Mouse (Mus musculus) CH12.LX (cell line): ENCODE measurements around the gene Xylt1. TPM values are rescaled to one million over a fixed set of nuclear protein-coding genes. Genes with fewer than 3 reads are reported as not detected.

Experiments
- DNase-seq: peaks from one replicate; pipeline ENCODE4 v3.0.0-alpha.2; 2013; ENCODE audit errors: extremely low read depth
- H3K27ac ChIP-seq: 2 replicates; pipeline ENCODE4 v1.5.1; 2012; ENCODE audit warnings: low read depth, mild to moderate bottlenecking, control low read depth, moderate library complexity; ENCODE audit not compliant: insufficient read depth
- H3K27me3 ChIP-seq: replicated peaks from 2 replicates; pipeline ENCODE3; 2012; ENCODE audit warnings: inconsistent platforms
- H3K36me3 ChIP-seq, 2 experiments: replicated peaks in 1 of 2; 2 replicates each; pipeline versions ENCODE3 to v1.6.1; 2012; ENCODE audit warnings: inconsistent platforms in 1 of 2, low read length in 1 of 2, mild to moderate bottlenecking in 1 of 2, mixed read lengths in 1 of 2, moderate library complexity in 1 of 2; ENCODE audit not compliant: control insufficient read depth in 1 of 2, insufficient read depth in 1 of 2
- H3K4me1 ChIP-seq, 2 experiments: 2 replicates each; pipeline ENCODE4 v1.6.1; 2012; ENCODE audit warnings: inconsistent platforms in 1 of 2, moderate library complexity in 1 of 2; ENCODE audit not compliant: insufficient read depth in 2 of 2, control insufficient read depth in 1 of 2
- H3K4me2 ChIP-seq: 2 replicates; pipeline ENCODE4 v1.6.1; 2012; ENCODE audit warnings: low read depth, mild to moderate bottlenecking, control low read depth; ENCODE audit not compliant: poor library complexity, insufficient read depth, severe bottlenecking
- H3K4me3 ChIP-seq, 3 experiments: fragments of 150-350 bp in 1 of 3; sonication (generic) in 1 of 3; replicated peaks in 1 of 3; 2 replicates each; pipeline versions ENCODE3 to v1.5.1; 2011 to 2012; ENCODE audit warnings: low read depth in 2 of 3, low read length in 2 of 3, mild to moderate bottlenecking in 2 of 3, moderate library complexity in 2 of 3, control low read depth in 1 of 3, improper control_type of control experiment in 1 of 3, inconsistent platforms in 1 of 3, mixed read lengths in 1 of 3; ENCODE audit not compliant: poor library complexity in 1 of 3
- H3K79me2 ChIP-seq: replicated peaks from 2 replicates; pipeline ENCODE4 v1.6.1; 2012; ENCODE audit warnings: mild to moderate bottlenecking, moderate library complexity; ENCODE audit not compliant: control insufficient read depth, poor library complexity, insufficient read depth, severe bottlenecking; ENCODE audit errors: extremely low read depth
- H3K9ac ChIP-seq: 2 replicates; pipeline ENCODE4 v1.6.1; 2012; ENCODE audit warnings: low read depth, mild to moderate bottlenecking, control low read depth, moderate library complexity; ENCODE audit not compliant: insufficient read depth
- H3K9me3 ChIP-seq: replicated peaks from 2 replicates; pipeline ENCODE3; 2012; ENCODE audit warnings: low read length, inconsistent platforms, mixed read lengths
- CHD2 ChIP-seq: IDR thresholded peaks from 2 replicates; pipeline ENCODE4 v1.6.1; 2011; ENCODE audit warnings: low read length, improper control_type of control experiment
- E2F4 ChIP-seq: IDR thresholded peaks from 2 replicates; pipeline ENCODE4 v1.6.1; 2011; ENCODE audit warnings: low read depth, low read length, improper control_type of control experiment; ENCODE audit not compliant: insufficient replicate concordance
- EP300 ChIP-seq: IDR thresholded peaks from 2 replicates; pipeline ENCODE4 v1.6.1; 2011; ENCODE audit warnings: low read length, improper control_type of control experiment
- HCFC1 ChIP-seq: IDR thresholded peaks from 2 replicates; pipeline ENCODE4 v1.6.1; 2012; ENCODE audit warnings: low read depth, mild to moderate bottlenecking, inconsistent platforms, low read length, improper control_type of control experiment
- KAT2A ChIP-seq: IDR thresholded peaks from 2 replicates; pipeline ENCODE4 v1.6.1; 2012; ENCODE audit warnings: low read length, improper control_type of control experiment, inconsistent platforms; ENCODE audit not compliant: insufficient replicate concordance
- MAFK ChIP-seq: IDR thresholded peaks from 2 replicates; pipeline ENCODE4 v1.6.1; 2011; ENCODE audit warnings: low read length, improper control_type of control experiment; ENCODE audit not compliant: insufficient replicate concordance
- MAX ChIP-seq: IDR thresholded peaks from 2 replicates; pipeline ENCODE4 v1.6.1; 2011; ENCODE audit warnings: low read length, improper control_type of control experiment
- MYC ChIP-seq: IDR thresholded peaks from 2 replicates; pipeline ENCODE4 v1.6.1; 2011; ENCODE audit warnings: low read depth, mild to moderate bottlenecking, improper control_type of control experiment, low read length
- NELFE ChIP-seq: IDR thresholded peaks from 2 replicates; pipeline ENCODE4 v1.6.1; 2011; ENCODE audit warnings: low read depth, low read length, improper control_type of control experiment
- PAX5 ChIP-seq: IDR thresholded peaks from 2 replicates; pipeline ENCODE4 v1.6.1; 2012; ENCODE audit warnings: low read length, inconsistent platforms, mixed read lengths
- POLR2A ChIP-seq: IDR thresholded peaks from 2 replicates; pipeline ENCODE4 v1.6.1; 2011; ENCODE audit warnings: low read depth, mild to moderate bottlenecking, improper control_type of control experiment, low read length
- RAD21 ChIP-seq: IDR thresholded peaks from 2 replicates; pipeline ENCODE4 v1.6.1; 2011; ENCODE audit warnings: low read depth, mild to moderate bottlenecking, low read length, improper control_type of control experiment, moderate library complexity
- SIN3A ChIP-seq: IDR thresholded peaks from 2 replicates; pipeline ENCODE4 v1.6.1; 2012; ENCODE audit warnings: low read length, improper control_type of control experiment, inconsistent platforms
- USF1 ChIP-seq: IDR thresholded peaks from 2 replicates; pipeline ENCODE4 v1.6.1; 2014; ENCODE audit warnings: low read depth, mild to moderate bottlenecking, inconsistent platforms, low read length, improper control_type of control experiment
- USF2 ChIP-seq: conservative IDR thresholded peaks from 2 replicates; pipeline ENCODE4 v1.6.1; 2011; ENCODE audit warnings: low read depth, low read length, improper control_type of control experiment
- ZMIZ1 ChIP-seq: IDR thresholded peaks from 2 replicates; pipeline ENCODE4 v1.6.1; 2012; ENCODE audit warnings: low read depth, mild to moderate bottlenecking, inconsistent platforms, low read length, improper control_type of control experiment
- dilution Hi-C: fragments of 300-500 bp; cut with MboI; formaldehyde crosslinking; loops from 2 replicates; pipeline ENCODE4 v1.14.3; 2020; ENCODE audit warnings: low sequenced_read_pairs; ENCODE audit not compliant: extremely low pct_unique_long_range_greater_than_20kb, extremely low pct_ligation_motif_present
- in situ Hi-C: fragments of 300-500 bp; cut with MboI; formaldehyde crosslinking; loops from 3 replicates; pipeline ENCODE4 v1.14.3; 2019; ENCODE audit warnings: low sequenced_read_pairs, low pct_ligation_motif_present, low pct_unique_long_range_greater_than_20kb, mixed read lengths
- polyA plus RNA-seq: library from polyadenylated mRNA; unstranded; fragments of >175 nt; gene quantifications from 2 replicates; pipeline ENCODE4 v1.2.1, GENCODE M21; 2012; ENCODE audit warnings: low read depth; ENCODE audit not compliant: insufficient read length
- total RNA-seq, 2 experiments: library from RNA; depleted of rRNA; stranded (reverse); fragments of 300-350 nt in 1 of 2; fragments of >200 nt in 1 of 2; gene quantifications; 2 replicates each; pipeline ENCODE4 v1.2.3; 2012 to 2014

Xylt1 gene
- total and polyA plus RNA-seq, 3 experiments = 0.38 to 0.84 (median 0.38) TPM

GRCm38 (mm10) chr7:117381188-117381981 lies 606 bp downstream of the Xylt1 start:
- no peak for DNase-seq
- H3K27ac ChIP-seq = no peak overlapping the region
- H3K9ac ChIP-seq = peak overlapping the region; percentile 13; the same call in 1 of the 2 replicates
- in situ Hi-C loops = loop anchor here (5.0 to 10.0 kb wide), 2 partner anchors 173 to 231 kb away; no protein-coding TSS in a partner anchor
- no peaks in the 10 kb centered on the region for H3K9me3 ChIP-seq
- H3K36me3 ChIP-seq = no peaks in the 10 kb centered on the region
- peak overlapping the region; percentile 58 to 69 (median 65) for H3K4me3 ChIP-seq
- TF ChIP-seq USF1 = no peak
- no peak for TF ChIP-seq E2F4
- no peak for TF ChIP-seq ZMIZ1
- TF ChIP-seq EP300 = no peak
- TF ChIP-seq USF2 = no peak
- TF ChIP-seq CHD2 = no peak
- TF ChIP-seq SIN3A = no peak
- TF ChIP-seq MAFK = no peak
- no peak for TF ChIP-seq NELFE
- TF ChIP-seq KAT2A = no peak
- no peak for TF ChIP-seq RAD21
- TF ChIP-seq MYC = no peak
- no peak for TF ChIP-seq MAX
- H3K79me2 ChIP-seq = no peaks in the 10 kb centered on the region
- H3K4me1 ChIP-seq = peaks cover 4 to 41% of the 10 kb centered on the region in 2 experiments; a peak in 3 of 4 replicates
- dilution Hi-C loops = no loop called here
- H3K4me2 ChIP-seq = peak overlapping the region; percentile 81
- H3K27me3 ChIP-seq = peaks cover 41% of the 10 kb centered on the region

- in situ Hi-C loops = loop anchor here (5.0 to 10.0 kb wide), 2 partner anchors 173 to 230 kb away; no protein-coding TSS in a partner anchor
- H3K9me3 ChIP-seq = no peaks in the 10 kb centered on the region
- no peaks in the 10 kb centered on the region for H3K36me3 ChIP-seq
- H3K4me1 ChIP-seq = peaks cover 4 to 35% of the 10 kb centered on the region in 2 experiments; a peak in 3 of 4 replicates
- no peak for TF ChIP-seq HCFC1
- no peak for TF ChIP-seq MAX
- no peak for TF ChIP-seq ZMIZ1
- TF ChIP-seq POLR2A = no peak
- TF ChIP-seq PAX5 = no peak
- DNase-seq = no peak
- H3K4me2 ChIP-seq = peak overlapping the region; percentile 81; the same call in 1 of the 2 replicates
- dilution Hi-C loops = no loop called here
- peaks cover 41% of the 10 kb centered on the region for H3K27me3 ChIP-seq
- peak overlapping the region in 2 of 3 experiments; percentile 58 to 69 for H3K4me3 ChIP-seq
- H3K27ac ChIP-seq = no peak overlapping the region
- no peak overlapping the region for H3K9ac ChIP-seq
- no peaks in the 10 kb centered on the region for H3K79me2 ChIP-seq
Measured at GRCm38 (mm10) chr7:117382006-117382405, 1.2 kb downstream of the Xylt1 start.
